Mouse (Mus musculus): Measurements from ENCODE around the gene Sfr1. TPM values are rescaled to one million over a fixed set of nuclear protein-coding genes. Genes with fewer than 3 reads are reported as not detected.

The Sfr1 gene
- 10 to 100 TPM; 78.5 to 91.6 (median 81.7) TPM for total RNA-seq (2022)

DNA sequence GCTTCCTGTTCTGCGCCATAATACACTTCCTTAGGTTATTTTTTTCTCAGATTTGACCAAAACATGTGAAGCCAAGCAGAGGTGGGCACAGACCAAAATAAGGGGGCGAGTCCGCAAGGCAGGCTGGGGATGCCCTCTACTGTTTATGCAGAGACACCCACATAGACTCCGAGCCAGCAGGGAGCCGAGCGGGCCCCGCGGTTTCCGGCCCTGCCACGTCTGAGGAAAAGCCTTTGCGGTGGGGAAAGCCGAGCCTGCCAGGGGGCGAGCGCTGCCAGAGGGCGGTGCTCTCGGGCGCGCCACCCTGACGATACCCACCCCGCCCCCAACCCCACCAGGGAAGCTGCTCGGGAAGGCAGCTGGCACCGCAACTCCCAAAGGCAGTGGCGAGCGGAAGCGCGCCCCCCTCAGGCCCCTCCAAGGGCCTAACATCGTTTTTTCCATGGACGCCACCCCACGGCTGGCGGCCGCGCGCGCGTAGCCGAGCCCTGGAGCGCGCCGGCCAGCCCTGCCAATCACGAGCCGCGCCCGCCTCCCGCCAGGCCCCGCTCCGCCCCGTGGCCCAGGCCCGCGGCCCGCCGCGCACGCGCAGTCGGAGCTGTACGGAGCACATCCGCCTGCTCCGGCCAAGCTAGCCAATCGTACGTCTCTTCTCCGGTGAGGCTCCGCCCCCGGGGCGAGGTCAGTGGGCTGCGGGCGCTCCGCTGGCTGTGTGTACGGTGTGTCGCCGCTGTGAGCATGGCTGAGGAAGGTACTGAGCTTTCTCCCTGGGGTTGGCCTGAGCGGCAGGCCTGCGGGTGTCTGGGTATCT lies at the start of gene Sfr1:
TSS of gene Sfr1 (plus strand) at position 612 of the 811 bp plus-strand sequence.
- DNase-seq (ENCODE audit: low spot score in 2 of 2): peak; percentile 98 to 99

DNA sequence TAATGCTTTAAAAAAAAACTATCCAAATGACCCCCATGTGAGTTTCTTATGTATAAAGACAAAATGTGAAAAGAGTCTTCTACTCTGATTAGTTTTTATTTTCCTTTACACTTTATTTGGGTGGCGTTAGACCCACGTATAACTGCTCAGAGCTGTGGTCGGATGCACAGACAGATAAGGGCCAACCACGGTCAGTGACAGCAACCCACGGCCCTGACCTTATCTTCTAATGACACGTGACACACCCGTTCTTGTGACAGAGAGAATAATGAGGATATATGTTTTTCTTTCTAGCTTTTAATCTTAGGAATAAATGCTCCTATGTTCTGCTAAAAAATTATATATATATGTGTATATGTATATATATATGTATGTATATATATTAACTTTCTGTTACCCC lies 41.9 kb upstream of the Sfr1 start:
- DNase-seq (ENCODE audit: low spot score in 2 of 2): no peak

DNA sequence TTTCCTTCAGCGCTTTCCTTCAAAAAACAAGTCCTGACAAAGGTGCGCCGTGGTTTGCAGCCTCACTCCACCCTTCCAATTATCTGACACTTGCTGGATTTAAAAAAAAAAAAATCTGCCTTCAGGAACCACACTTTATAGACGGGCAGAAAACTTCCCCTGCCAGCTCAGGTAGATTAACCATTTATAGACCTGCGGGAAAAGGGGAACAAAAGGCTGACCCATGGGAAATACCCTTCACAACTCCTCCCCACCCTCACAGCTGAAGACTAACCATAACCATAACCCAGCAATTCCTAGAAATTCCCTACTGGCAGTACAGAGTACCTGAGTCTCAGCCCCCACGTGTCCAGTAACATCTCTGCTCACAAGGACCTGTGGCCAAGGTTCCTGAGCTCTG lies 39.5 kb upstream of the Sfr1 start, which contains the start of gene Col17a1:
TSS of gene Col17a1 (minus strand) at position 101 of the 400 bp plus-strand sequence.
- DNase-seq (ENCODE audit: low spot score in 2 of 2): no peak

DNA sequence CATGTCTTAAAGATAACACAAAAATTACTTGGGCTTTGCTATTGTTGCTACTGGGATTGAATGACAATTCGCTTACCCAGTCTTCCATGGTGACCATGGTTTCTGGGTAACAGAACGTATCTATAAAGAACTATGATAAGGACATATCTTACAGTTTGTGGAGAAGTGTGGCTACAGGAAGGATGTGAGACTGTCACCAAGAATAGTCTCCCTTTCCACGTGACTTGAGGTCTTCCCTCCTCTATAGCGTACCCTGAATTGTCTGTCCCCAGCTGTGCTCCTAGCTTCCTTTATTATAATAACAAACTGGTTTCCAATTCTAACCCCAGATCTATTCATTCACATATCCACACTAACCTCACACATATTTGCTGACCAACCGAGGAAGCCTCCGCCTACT lies 35.8 kb upstream of the Sfr1 start:
- no peak for DNase-seq (ENCODE audit: low spot score in 2 of 2)

DNA sequence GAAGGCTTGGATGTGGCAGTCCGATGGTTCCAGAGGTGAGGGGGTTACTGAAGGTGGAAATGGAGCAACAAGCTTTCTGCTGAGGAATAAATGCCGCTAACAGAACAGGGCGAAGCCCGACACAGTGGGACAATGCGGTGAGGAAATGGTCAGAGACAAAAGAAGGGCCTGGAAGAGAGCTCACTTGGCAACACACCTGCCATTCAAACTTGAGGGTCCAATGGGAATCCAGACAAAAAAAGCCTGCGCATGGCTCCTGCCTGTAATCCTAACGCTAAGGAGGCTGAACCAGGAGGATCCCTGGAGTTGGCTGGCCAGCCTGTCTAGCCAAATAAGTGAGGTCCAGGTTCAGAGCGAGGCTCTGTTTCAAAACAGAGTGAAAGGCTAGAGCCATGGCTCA lies 35.1 kb upstream of the Sfr1 start:
- DNase-seq (ENCODE audit: low spot score in 2 of 2): no peak

DNA sequence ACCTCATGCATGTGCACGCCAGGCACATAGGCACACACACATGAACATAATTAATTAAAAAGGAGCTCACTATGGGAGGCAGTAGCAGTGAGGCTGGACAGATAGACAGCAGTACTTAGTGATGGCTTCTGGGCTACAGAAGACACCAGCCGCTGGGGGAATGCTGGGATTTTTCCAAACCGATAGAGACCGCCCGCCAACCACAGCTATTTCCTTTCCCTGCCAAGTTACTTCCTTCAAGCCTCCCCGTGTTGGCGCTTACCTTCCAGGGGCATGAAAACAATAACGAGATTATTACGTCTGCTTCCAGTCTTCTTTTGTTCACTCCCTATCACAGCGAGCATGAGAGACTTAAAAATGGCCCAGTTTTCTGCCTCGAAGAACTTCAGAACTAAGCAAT lies 34.4 kb upstream of the Sfr1 start:
- no peak for DNase-seq (ENCODE audit: low spot score in 2 of 2)

DNA sequence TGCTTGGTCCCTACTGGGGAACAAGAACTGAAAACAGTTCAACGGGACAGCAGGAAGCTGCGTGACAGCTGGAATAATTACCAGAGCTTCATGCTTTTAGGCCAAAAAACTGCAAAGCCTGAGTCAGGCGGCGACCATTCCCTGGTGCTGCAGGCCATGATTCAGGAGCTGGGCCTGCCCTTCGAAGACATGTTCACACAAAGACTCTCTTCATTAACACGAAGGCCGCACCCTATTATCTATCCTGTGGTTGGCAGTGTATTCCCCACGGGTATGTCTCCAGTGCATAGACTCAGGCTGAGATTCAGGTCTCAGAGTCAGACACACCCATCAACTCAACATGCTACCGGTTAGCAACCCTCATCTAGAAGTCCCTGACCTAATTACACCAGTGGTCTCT lies 33.2 kb upstream of the Sfr1 start:
- DNase-seq (ENCODE audit: low spot score in 2 of 2): no peak

DNA sequence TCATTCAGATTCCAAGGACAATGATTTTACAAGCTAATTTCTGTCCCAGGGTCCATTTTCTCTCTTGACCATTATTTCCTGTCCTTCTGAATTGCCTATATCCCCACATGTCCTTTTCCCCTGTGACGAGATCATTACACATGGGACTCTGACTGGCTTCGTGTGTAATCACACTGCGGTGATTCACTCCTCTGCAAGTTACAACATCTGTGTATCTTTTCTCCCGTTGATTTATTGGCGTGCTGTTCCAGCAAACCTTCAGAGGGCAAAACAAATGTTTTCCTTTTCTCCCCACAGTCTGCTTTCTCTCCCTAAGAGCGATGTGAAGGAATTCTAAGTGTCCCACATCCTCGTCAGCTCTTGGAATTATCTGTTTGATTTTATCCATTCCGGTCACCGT lies 31.7 kb upstream of the Sfr1 start:
- DNase-seq (ENCODE audit: low spot score in 2 of 2): no peak

DNA sequence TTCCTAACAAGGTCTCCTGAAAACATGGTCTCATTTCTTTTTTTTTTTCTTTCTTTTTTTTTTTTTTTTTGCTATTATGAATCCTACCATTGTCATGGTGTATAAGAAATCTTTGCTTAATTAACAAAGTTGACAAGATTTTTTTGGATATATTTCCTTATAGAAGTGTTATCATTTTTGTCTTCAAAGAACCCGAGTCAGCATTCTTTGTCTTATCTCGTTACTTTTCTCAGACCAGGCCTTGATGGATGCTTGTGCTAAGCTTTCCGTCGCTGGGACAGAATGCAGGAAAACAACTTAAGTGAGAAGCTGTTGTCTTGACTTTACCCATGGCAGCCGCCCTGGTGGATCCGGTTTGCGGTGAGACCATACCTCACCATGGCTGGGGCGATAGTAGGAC lies 31.0 kb upstream of the Sfr1 start:
- DNase-seq (ENCODE audit: low spot score in 2 of 2): no peak

DNA sequence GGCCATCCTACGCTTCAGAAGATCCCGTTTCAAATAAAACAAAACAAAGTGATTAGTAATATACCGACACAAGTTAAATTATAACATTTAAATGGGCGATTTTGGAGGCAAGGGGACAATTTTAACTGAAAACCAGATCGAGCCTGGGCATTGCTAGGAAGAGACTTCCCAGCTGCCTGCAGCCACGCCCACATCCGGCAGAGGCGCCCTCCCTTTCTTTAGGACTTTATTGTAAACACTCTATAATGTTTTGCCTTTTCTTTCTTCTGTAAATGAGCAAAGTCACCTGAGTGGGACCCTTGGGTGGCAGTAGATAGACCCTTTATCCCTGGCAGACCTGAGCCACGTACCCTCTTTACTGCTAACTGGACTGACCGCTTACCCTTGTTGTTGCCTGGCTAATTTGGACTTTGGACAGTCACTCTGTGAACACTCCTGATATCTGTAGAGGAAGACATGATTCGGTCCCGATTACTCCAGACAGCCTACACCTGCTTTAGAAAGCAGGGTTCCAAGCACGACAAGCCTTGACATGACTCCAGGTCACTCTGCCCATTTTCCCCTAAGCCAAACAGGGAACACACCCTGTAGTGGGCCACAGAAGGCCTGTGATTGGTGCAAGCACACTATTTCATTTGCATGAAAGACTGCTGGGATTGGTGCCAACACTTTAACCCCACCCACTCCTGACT lies 26.3 kb upstream of the Sfr1 start:
- no peak for DNase-seq (ENCODE audit: low spot score in 2 of 2)

DNA sequence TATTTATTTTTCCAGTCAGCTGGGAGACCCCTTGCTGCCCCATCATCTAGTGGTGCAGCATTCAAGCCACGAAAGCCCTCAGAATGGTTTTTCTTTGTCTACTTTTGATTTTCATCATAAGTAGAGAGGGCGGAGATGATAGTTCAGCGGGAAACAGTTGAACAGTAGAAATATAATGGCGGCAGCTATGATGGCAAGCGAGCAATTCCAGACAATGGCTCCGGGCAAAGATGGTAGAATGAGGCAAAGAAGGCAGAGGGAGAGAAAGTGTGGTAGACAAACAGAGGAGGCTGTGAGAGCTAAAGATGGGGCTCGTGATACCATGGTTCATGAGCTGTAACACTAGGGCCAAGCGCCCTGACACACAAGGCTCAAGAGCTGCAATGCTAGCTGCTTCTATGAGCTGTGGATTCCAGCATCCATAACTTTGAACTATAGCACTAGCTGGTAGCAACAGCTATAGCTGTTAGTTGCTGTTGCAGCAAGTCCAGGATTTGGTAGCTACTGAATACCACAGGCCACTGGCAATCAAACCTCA lies 25.6 kb upstream of the Sfr1 start:
- DNase-seq (ENCODE audit: low spot score in 2 of 2): no peak

DNA sequence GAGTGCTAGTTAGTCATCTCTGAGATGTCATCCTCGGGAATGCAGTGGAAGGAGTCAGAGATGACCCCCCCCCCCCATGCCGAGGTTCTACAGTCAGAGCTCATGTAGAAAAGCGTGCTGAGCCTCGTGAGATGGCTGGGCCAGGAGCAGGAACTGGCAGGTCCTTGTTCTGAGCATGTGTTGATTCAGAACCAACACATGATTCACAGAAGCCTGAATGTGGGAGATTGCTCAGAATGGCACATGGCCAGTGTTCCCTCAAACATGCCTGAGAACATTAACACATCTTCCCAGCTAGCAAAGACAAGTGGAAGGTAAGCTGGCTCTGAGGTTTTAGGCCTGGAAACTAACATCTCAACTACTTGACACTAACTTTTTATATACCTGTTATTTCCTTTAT lies 21.1 kb upstream of the Sfr1 start:
- no peak for DNase-seq (ENCODE audit: low spot score in 2 of 2)

DNA sequence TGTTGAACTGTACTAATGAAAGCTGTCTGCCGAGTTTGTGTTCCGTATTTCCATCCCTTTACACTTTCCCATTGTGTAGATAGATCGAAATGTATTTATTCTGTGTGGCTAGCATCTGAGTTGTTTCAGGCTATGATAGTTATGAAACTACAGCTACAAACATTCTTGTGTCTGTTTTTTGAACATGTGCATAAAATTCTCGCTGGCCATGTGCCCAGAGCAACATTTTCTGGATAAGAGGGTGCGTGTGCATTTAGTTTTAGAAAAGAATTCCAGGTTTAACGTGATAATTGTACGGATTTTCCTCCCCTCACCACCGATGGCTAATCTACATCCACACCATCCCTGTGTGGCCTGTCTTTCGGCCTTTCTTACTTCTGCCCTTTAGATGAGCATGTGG lies 18.0 kb upstream of the Sfr1 start:
- DNase-seq (ENCODE audit: low spot score in 2 of 2): no peak

DNA sequence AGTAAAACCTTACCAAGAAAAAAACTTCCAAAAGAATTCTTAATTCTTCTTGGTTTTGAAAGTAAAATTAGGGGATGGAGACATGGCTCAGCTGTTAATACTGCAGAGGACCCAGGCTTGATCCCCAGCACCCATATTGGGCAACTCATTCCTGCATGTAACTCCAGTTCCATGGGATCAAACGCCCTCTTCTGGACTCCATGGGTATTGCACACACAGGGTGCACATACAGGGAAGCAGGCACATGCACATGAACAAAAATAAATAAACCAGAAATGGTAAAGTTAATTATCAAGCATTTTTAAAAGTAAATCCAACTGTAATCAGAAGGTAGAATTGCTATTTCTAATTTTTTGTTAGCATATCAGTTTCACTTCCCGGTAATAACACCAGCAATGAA lies 15.3 kb upstream of the Sfr1 start:
- DNase-seq (ENCODE audit: low spot score in 2 of 2): no peak

DNA sequence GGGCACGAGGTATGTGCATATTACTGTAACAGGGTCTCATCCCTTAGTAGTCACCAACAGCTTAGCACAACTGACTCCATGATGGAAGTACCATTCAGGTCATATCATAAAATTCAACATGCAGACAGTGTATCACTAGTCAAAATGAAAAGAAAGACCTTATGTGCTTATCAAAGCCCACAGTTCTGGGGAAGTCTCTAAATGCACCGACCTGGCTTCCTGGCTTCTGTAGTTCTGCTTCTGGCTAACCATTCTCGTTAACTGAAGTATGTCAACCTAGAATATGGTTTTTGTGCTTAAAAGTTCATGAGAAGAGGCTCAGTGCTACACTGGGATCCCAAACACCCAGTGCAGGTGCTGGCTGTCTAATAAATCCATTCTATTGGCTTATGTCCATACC lies 12.3 kb upstream of the Sfr1 start:
- no peak for DNase-seq (ENCODE audit: low spot score in 2 of 2)

DNA sequence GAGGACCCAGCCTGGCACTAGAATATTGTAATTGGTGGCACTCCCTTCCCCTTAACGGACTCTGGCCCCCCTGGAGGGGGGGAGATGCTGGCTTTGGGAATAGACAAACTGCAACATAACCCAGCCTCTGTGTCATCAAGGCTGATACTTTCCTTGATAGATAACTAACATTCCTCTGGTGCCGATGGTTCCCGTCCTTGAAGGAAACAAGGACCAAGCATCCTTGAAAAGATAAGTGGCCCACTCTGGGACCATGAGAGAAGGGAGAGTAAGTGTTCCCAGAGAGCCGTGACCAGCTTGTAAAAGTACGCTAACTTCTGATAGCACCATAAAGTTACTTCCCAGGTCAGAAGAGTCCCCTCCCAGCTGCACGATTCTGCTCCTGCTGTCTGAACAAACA lies 9.0 kb upstream of the Sfr1 start:
- no peak for DNase-seq (ENCODE audit: low spot score in 2 of 2)

DNA sequence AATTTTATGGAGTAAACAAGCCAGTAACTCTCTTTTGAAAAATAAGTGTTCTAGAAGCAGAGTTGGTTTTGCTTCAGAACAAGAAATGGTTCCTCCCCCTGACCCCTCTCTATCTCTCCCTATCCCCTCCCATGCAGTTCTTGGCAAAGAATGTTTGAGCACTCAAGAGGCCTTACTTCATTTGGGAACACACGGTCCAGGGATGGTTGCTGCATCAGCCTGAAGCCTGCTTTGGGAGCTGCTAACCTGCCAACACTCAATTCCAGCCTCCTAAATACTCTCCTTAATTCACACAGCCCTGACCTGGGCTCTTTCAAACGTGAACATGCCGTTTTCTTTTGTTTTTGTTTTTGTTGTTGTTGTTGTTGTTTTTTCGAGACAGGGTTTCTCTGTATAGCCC lies 6.6 kb upstream of the Sfr1 start:
- DNase-seq (ENCODE audit: low spot score in 2 of 2): no peak

DNA sequence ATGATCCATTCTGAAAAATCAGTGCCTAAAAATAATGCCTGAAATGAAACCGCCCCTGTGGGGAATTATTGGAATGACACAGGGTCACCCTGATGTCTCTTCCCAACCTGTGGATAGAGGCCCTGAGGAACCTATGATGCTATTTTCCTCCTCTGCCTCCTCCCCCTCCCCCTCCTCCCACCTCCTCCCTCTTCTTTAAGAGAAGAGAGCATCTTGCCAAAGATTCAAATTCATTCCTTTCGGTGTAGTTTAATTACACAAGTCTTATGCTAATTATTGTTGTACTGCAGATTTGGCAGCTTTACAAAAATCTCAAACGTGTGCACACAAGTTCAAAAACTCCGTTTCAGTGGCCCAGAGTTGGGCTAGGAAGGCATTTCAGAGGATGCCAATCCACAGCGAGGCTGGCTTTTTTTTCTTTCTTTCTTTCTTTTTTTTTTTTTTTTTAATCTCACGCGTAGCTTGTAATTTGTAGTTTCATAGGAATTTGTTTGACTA lies 5.8 kb upstream of the Sfr1 start:
- no peak for DNase-seq (ENCODE audit: low spot score in 2 of 2)

DNA sequence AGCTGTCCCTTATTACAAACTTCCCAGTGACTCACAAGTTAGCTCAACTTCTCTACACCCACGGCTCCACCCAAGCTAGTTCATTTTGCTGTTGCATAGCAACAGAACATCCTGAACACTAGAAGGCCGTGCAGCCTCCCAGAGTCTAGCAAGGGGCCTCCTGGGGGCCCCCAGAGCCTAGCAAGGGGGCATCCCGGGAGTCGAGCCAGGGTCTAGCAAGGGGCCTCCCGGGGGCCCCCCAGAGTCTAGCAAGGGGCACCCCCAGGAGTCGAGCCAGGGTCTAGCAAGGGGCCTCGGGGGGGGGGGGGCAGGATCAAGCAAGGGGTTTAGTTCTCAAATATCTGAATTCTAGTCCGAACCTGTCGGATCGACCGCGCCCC lies 801 bp upstream of the Sfr1 start:
- peak; percentile 30 to 47 for DNase-seq (ENCODE audit: low spot score in 2 of 2)

DNA sequence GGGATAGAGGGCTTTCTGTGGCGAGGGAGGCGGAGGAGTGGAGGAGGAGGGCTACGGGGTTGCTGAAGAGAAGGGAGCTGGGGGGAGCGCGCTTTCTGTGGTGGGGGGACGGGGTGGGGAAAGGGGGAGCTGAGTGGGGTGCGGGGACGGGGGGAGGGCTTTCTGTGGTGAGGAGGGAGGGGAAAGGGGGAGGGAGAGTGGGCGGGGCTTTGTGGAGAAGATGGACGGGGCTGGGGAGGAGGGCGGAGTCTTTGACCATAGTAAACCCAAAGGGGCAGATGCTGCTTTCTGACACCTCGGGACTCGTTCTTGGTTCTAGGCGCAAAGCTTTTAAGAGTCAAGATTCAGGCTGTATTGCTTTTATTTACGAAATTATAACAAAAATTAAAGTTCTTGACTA lies 449 bp downstream of the Sfr1 start:
- DNase-seq (ENCODE audit: low spot score in 2 of 2): peak; percentile 18 to 29

DNA sequence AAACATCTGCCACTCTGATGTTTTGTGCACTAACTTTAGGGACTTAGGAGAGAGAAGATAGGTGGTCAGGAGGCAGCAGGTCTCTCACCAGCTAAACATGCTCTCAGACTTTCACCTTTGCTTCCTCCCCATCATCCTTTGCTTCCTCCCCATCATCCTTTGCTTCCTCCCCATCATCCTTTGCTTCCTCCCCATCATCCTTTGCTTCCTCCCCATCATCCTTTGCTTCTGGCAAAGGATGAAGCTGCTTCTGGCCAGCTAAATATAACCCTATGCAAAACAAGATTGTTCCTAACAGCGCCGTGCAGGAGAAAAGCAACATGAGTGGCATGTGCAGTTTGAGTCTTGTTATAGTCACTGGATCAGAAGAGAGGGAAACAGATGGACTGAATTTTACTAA lies 15.6 kb downstream of the Sfr1 start:
- no peak for DNase-seq (ENCODE audit: low spot score in 2 of 2)

DNA sequence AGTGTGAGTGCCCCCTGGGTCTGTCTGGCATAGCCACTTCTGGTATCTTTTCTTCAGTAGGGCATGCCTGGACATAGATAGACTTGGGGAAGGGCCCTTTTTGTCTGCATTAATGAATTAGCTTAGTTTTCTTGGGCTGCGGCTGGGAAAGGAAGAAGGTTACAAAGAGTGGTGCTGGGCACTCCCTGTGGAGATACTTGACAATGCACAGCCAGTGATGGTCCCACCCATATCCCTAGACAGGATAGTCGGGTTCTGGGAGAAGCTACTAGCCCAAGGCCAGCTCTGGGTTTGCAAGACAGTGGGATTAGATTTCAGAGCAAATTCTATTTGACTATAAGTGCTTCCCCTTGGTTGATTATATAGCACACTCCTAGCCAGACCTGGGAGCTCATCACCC lies 17.5 kb downstream of the Sfr1 start:
- no peak for DNase-seq (ENCODE audit: low spot score in 2 of 2)

DNA sequence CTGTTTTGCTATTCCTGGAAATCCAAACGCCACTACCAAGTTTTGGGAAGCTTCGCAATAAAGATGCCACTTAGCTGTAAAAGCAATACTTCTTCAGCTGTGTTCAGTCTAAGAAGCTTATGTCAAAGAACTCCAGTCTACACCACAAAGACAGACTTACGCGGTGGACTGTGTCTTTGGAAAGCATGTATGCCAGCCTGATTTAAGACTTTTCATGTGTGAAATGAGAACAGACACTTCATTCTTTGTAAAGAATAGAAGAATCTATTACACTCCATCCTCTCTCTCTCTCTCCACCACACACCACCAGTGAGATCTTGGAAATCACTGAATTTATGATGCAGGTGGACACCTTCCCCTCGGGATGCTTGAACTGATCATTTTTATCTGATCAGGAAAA lies 18.9 kb downstream of the Sfr1 start:
- DNase-seq (ENCODE audit: low spot score in 2 of 2): no peak
